Mouse (Mus musculus) hindbrain, embryonic 15.5 days (tissue): ENCODE results near the gene Tmsb15l. TPM values are rescaled to one million over a fixed set of nuclear protein-coding genes. Genes with fewer than 3 reads are reported as not detected.

ENCODE experiments used
- ATAC-seq: fragments of 200-750 bp; cut with Nextera tagmentation; 2 replicates; pipeline ENCODE4 v1.8.0; 2017; ENCODE audit warnings: low read depth, moderate number of reproducible peaks, moderate TSS enrichment; ENCODE audit not compliant: low FRiP score
- H3K27ac ChIP-seq: fragments of 300-500 bp; sonication (generic); replicated peaks from 2 replicates; pipeline ENCODE4 v1.5.1; 2015; ENCODE audit warnings: mild to moderate bottlenecking, inconsistent platforms
- H3K27me3 ChIP-seq: fragments of 300-500 bp; sonication (generic); 2 replicates; pipeline ENCODE4 v1.6.1; 2015; ENCODE audit warnings: control low read depth, inconsistent platforms
- H3K36me3 ChIP-seq: fragments of 300-500 bp; sonication (generic); 2 replicates; pipeline ENCODE4 v1.6.1; 2015; ENCODE audit warnings: control low read depth, inconsistent platforms
- H3K4me1 ChIP-seq: fragments of 300-500 bp; sonication (generic); replicated peaks from 2 replicates; pipeline ENCODE4 v1.6.1; 2015; ENCODE audit warnings: control low read depth, inconsistent platforms
- H3K4me2 ChIP-seq: fragments of 300-500 bp; sonication (generic); 2 replicates; pipeline ENCODE4 v1.6.1; 2015; ENCODE audit warnings: moderate library complexity, mild to moderate bottlenecking, inconsistent platforms
- H3K4me3 ChIP-seq: fragments of 300-500 bp; sonication (generic); 2 replicates; pipeline ENCODE4 v1.5.1; 2015; ENCODE audit warnings: mild to moderate bottlenecking, inconsistent platforms
- H3K9ac ChIP-seq: fragments of 300-500 bp; sonication (generic); 2 replicates; pipeline ENCODE4 v1.6.1; 2015; ENCODE audit warnings: inconsistent platforms
- H3K9me3 ChIP-seq: fragments of 300-500 bp; sonication (generic); 2 replicates; pipeline ENCODE4 v1.6.1; 2016; ENCODE audit warnings: control low read depth, inconsistent platforms
- WGBS: fragments of 180-500 bp; shearing (Covaris S2); methylation state at CpG from one replicate; pipeline ENCODE4 v1.1.7; 2015; 5-methylcytosine and 5-hydroxymethylcytosine counted together
- polyA plus RNA-seq: library from polyadenylated mRNA; unstranded; fragments of >200 nt; fragmentation: Nextera tagmentation; extraction: Ambion mirVana; gene quantifications from 2 replicates; pipeline ENCODE4 v1.2.1, GENCODE M21; 2015

Gene Tmsb15l
- polyA plus RNA-seq = 7.5 and 8.4 TPM in 2 replicates

DNA sequence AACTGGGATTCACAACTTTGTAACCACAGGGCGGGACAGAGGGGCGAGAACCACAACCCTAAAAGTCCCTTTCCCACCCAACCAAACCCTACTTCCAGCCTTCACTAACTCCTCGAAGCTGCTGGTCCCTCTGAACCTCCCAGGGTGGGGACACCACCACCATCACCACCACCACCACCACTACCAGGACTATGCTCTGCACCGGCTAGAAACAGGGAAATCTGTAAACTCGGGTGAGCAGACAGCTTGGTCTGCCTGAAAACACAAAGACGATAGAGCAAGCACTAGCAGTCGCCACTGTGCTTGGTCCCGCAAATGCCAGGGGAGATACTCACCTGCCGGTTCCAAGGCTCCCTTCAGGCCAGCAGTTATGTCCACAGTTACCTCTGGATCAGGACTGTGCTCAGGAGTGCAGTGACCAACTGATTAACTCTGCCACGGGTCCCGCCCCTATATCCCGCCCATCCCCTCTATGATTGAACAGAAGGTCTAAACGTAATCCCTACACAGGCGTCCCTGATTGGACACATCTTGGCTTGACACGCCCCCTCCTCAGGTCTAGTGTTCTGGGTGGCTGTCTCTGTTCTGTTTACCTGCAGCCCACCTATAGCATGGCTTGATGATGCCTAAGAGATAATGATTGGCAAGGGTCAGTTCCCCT lies at the start of gene Tmsb15l, which contains the start of gene Tmsb15b1:
Tmsb15l (minus strand) TSS at position 446 of the 661 bp plus-strand sequence.
Tmsb15b1 (minus strand) TSS at position 451 of the 661 bp plus-strand sequence.
- 34% methylated on average over 15 of the region's 15 CpGs for WGBS
- peak; percentile 100 for ATAC-seq
- H3K4me2 ChIP-seq = peak within 1 kb of the TSS; percentile 60
- H3K4me3 ChIP-seq = peak within 1 kb of the TSS; percentile 46
- H3K36me3 ChIP-seq = no peaks in the 10 kb centered on the region
- H3K4me1 ChIP-seq = no peaks in the 10 kb centered on the region
- no peak within 1 kb of the TSS for H3K27ac ChIP-seq
- no peaks in the 10 kb centered on the region for H3K9me3 ChIP-seq
- H3K27me3 ChIP-seq = no peaks in the 10 kb centered on the region
- H3K9ac ChIP-seq = peak within 1 kb of the TSS; percentile 52

DNA sequence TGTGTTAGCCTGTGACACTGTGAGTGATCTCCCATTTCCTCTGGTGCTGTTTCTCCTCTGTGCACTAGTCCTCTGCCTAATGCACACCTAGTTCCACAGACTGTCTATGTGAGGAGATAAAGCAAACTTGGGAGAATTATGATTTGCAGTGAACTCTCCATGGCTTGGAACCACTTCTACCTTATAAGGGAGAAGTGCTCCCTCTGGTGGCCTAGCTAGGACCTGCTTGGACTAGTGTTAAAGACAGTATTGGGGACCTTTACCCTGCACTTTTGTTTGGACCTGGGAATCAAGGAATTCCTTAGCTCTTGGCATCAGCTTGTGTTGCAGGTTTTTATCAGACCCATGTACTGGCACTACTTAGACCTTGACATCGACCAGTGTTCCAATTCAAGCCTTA lies 42.6 kb upstream of the Tmsb15l start:
- H3K4me1 ChIP-seq = no peaks in the 10 kb centered on the region
- H3K4me3 ChIP-seq = no peak overlapping the region
- H3K9me3 ChIP-seq = no peaks in the 10 kb centered on the region
- H3K4me2 ChIP-seq = no peak overlapping the region
- 33% methylated on average over 1 of the region's 1 CpGs for WGBS
- no peak overlapping the region for H3K9ac ChIP-seq
- H3K27me3 ChIP-seq = no peaks in the 10 kb centered on the region
- no peak overlapping the region for H3K27ac ChIP-seq
- ATAC-seq = peak; percentile 54; the same call in 1 of the 2 replicates
- H3K36me3 ChIP-seq = no peaks in the 10 kb centered on the region

DNA sequence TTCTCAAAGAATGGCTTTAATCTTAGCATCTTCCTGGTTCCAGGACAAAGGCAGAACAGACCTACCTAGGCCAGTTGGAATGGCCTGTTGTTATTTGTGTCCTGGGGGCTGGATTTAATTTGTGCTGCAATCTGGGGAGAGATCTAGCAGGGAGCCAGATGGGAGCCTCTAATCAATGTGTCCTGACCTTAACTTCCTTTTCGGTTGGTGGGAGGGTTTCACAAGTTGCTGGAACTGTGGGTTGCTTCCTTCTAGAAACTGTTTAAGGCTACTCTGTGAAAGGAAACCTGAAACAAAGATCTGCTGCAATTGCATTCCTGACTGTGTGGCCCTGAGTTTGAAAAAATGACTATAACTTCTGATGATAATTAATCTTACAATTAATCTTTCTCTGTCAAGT lies 41.0 kb upstream of the Tmsb15l start:
- H3K27me3 ChIP-seq = no peaks in the 10 kb centered on the region
- no peak for ATAC-seq
- WGBS = 84% methylated on average over 1 of the region's 1 CpGs
- no peak overlapping the region for H3K4me3 ChIP-seq
- no peak overlapping the region for H3K4me2 ChIP-seq
- H3K4me1 ChIP-seq = no peaks in the 10 kb centered on the region
- H3K27ac ChIP-seq = no peak overlapping the region
- no peak overlapping the region for H3K9ac ChIP-seq
- no peaks in the 10 kb centered on the region for H3K9me3 ChIP-seq
- no peaks in the 10 kb centered on the region for H3K36me3 ChIP-seq

DNA sequence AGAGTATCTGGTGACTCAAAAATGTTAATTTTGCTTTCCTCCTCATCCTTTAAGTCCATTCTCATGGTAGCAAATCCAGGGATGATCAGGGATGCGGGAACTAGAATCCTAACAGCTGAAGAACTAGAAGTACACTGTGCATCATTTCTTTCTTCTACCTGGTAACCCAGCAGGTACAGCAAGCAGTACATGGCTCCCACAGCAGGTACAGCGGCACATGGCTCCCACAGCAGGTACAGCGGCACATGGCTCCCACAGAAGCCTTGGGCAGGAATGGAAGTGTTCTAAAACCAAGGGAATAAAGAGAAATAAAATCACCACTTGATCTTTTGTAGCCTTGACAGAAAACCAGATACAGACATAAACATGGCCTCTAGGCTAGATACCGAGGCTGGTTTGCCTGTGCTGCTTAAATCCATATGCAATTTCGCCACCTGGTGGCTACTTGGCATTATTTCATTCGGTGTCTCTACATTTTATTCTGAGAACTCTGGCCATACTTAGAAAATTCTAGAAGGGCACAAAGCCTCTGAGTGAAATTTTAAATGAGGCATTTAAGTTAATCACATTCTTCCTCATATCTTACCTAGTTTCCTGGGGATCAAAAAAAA lies 38.5 kb upstream of the Tmsb15l start:
- Histone ChIP-seq H3K27ac (no peak overlapping the region), H3K27me3 (no peaks in the 10 kb centered on the region)
- 57% methylated on average over 6 of the region's 6 CpGs for WGBS

DNA sequence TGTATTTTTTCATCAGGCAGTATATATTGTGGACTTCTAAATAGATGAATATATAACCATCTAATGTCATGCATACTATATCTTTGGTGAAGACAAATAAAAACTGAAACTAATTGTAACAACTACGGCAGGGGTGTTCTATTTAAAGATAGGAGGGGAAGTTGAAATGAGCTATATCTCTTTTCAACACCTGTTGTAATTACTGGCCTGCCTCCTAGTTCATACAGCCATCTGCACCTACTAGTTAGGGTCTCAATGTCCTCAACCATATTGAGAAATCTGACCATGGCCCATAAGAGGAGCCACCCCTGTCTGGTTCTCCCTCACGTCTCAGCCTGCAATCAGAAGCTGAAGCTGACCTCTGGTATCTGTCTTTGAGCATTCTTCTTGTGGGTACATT lies 19.6 kb upstream of the Tmsb15l start:
- ATAC-seq = no peak
- no peak overlapping the region for H3K4me3 ChIP-seq
- H3K9me3 ChIP-seq = no peaks in the 10 kb centered on the region
- H3K4me1 ChIP-seq = peaks cover 21% of the 10 kb centered on the region
- no peaks in the 10 kb centered on the region for H3K27me3 ChIP-seq
- H3K4me2 ChIP-seq = no peak overlapping the region
- H3K9ac ChIP-seq = no peak overlapping the region
- no peak overlapping the region for H3K27ac ChIP-seq
- no peaks in the 10 kb centered on the region for H3K36me3 ChIP-seq
- WGBS = 80% methylated on average over 2 of the region's 2 CpGs

More for the DNA sequence above, 38.5 kb upstream of the Tmsb15l start:
- Histone ChIP-seq H3K9ac (no peak overlapping the region), H3K4me2 (no peak overlapping the region), H3K36me3 (no peaks in the 10 kb centered on the region), H3K9me3 (no peaks in the 10 kb centered on the region), H3K4me1 (no peaks in the 10 kb centered on the region), H3K4me3 (no peak overlapping the region)
- ATAC-seq = no peak

DNA sequence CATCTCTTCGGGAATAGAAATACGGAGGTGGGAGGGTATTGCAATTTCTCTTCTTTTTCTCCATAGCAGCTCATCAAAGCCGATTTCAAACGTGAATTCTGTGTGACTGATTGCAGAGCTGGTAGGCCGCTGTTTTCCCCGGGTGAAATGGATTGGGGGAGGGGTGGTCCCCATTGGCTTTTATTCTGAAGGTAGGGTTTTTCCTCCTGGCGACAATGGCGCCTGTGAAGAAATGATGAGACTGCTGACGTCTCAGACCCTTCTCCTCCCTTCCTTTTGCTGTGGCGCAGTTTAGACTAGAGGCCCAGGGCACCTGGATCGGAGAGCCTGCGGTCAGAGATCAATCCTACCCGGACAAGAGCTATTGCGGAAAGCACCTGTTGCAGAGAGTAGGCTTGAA lies 17.0 kb upstream of the Tmsb15l start:
- Histone ChIP-seq H3K4me3 (peak overlapping the region; percentile 50), H3K36me3 (no peaks in the 10 kb centered on the region), H3K4me1 (peaks cover 25% of the 10 kb centered on the region), H3K9me3 (no peaks in the 10 kb centered on the region), H3K27me3 (no peaks in the 10 kb centered on the region), H3K4me2 (peak overlapping the region; percentile 59), H3K9ac (peak overlapping the region; percentile 69), H3K27ac (peak overlapping the region; percentile 92)
- ATAC-seq = no peak
- WGBS = 24% methylated on average over 14 of the region's 14 CpGs

DNA sequence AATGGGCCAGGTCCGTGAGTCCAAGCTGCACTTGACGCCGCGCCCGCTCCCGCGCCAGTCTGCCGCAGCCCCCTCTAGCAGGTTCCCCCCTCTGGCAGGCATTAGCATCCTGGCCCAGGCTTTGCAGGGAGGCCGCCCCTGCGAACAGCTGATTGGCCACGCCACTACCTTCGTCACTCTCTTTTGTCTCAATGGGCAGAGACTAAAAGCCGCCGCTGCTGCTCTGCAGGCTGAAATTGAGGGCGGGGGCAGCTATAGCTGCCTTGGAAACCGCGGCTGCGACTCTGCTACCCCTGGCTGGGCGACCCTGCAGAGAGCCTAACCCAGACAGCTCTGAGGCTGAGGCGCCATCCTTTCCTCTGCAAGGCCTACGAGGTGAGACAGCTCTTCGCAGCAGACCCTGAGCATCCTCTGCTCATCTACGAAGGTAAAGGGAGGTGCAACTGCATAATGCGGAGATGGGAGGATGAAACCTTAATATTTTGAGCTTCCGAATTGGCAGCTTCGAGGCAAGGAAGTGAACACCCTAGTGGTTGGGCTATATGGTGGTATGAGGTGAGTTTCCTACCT lies 16.4 kb upstream of the Tmsb15l start, which contains the start of gene Zcchc18:
Zcchc18 (plus strand) TSS at position 178 of the 570 bp plus-strand sequence.
- peak within 1 kb of the TSS; percentile 59 for H3K4me2 ChIP-seq
- peak; percentile 99 for ATAC-seq

DNA sequence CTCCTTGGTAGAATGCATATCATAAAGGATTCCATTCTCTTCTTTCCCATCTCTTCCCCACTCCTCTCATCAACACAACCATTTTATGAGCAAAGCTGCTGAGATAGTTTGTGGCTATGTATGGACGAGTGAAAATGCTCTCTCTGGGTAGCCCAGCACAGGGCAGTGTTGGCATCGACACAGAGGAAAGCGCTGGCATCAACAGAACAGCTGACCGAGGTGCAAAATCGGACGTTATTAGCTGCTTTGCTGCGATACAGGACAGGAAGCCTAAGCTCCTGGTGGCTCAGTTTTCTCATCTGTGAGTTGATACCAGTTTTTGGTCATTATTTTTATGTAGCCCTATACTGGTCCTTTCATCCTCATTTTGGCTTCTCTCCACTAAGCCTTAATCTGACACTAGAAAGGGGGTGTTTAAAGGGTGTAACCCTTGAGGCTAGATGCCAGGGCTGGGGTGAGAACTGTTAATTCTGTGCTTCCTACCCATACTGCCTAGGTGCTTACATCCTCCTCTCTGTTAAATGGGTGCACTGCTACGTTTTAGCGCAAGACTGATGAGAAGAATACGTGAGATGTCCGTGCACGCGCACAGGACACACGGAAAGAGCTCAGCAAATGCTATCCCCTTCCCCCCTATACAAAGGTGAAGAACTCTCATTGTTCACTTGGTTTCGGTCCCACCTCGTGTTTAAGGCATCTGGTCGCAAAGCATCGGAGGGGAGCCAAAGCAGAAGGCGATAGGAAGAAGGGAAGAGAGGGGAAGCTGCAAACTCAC lies 15.7 kb upstream of the Tmsb15l start:
- Histone ChIP-seq H3K9me3 (no peaks in the 10 kb centered on the region), H3K4me3 (peak overlapping the region; percentile 50), H3K4me2 (peak overlapping the region; percentile 59), H3K27me3 (no peaks in the 10 kb centered on the region), H3K27ac (peak overlapping the region; percentile 92), H3K36me3 (no peaks in the 10 kb centered on the region), H3K4me1 (peaks cover 25% of the 10 kb centered on the region), H3K9ac (peak overlapping the region; percentile 55)
- ATAC-seq = peak; percentile 71
- WGBS = 24% methylated on average over 19 of the region's 19 CpGs

More for the DNA sequence above, 16.4 kb upstream of the Tmsb15l start, which contains the start of gene Zcchc18:
- H3K27me3 ChIP-seq = no peaks in the 10 kb centered on the region
- 23% methylated on average over 26 of the region's 26 CpGs for WGBS
- peak within 1 kb of the TSS; percentile 69 for H3K9ac ChIP-seq
- H3K36me3 ChIP-seq = no peaks in the 10 kb centered on the region
- H3K9me3 ChIP-seq = no peaks in the 10 kb centered on the region
- H3K4me3 ChIP-seq = peak within 1 kb of the TSS; percentile 50
- peak within 1 kb of the TSS; percentile 92 for H3K27ac ChIP-seq
- H3K4me1 ChIP-seq = peaks cover 25% of the 10 kb centered on the region

DNA sequence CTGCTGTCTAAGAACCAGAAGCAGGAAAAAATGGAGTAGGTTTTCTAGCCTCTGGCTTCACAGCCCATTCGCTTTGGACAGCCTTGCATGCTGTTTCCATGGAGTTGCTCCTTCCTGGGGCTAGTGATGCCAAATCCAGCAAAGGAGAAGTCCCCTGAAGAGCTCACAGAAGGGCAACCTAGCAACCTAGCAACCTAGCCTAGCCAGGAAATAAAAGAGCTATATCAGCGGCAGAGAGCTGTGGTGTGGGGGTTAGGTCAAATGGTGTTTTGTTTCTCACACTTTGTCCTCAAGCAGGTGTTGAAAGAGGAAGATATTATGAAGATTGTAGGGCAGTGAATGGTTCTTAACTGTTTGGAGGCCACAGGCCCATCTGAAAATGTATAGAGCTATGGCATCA lies 14.6 kb upstream of the Tmsb15l start:
- no peaks in the 10 kb centered on the region for H3K27me3 ChIP-seq
- no peak for ATAC-seq
- H3K4me2 ChIP-seq = peak overlapping the region; percentile 59
- 44% methylated on average over 2 of the region's 2 CpGs for WGBS
- no peaks in the 10 kb centered on the region for H3K36me3 ChIP-seq
- H3K4me3 ChIP-seq = peak overlapping the region; percentile 50; the same call in 1 of the 2 replicates
- H3K27ac ChIP-seq = 0 out of 2 replicates have a peak overlapping the region, but pooled peaks have one; percentile 92
- H3K4me1 ChIP-seq = peaks cover 25% of the 10 kb centered on the region
- H3K9me3 ChIP-seq = no peaks in the 10 kb centered on the region
- H3K9ac ChIP-seq = no peak overlapping the region

DNA sequence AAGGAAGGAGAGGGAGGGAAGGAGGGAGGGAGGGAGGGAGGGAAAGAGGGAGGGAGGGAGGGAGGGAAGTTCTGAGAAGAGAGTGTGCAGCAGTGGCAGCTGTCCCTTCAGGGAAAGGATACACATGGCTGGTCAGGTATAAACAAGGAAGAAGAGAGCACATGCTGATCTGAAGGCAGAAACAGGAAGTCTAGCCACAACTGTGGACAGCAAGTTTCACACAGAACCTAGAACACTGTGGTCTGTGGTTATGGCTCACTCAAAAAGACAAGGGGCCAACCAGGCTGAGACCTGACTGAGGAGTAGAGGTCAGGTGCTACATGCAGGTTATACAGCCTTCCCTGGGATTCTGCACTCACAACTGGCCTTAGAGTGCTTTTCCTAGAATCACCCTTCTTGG lies 9.4 kb upstream of the Tmsb15l start:
- Histone ChIP-seq H3K9ac (no peak overlapping the region), H3K4me1 (peaks cover 2% of the 10 kb centered on the region; the same call in 1 of the 2 replicates), H3K9me3 (no peaks in the 10 kb centered on the region), H3K36me3 (no peaks in the 10 kb centered on the region), H3K4me2 (no peak overlapping the region), H3K4me3 (no peak overlapping the region), H3K27me3 (no peaks in the 10 kb centered on the region), H3K27ac (no peak overlapping the region)
- no peak for ATAC-seq

DNA sequence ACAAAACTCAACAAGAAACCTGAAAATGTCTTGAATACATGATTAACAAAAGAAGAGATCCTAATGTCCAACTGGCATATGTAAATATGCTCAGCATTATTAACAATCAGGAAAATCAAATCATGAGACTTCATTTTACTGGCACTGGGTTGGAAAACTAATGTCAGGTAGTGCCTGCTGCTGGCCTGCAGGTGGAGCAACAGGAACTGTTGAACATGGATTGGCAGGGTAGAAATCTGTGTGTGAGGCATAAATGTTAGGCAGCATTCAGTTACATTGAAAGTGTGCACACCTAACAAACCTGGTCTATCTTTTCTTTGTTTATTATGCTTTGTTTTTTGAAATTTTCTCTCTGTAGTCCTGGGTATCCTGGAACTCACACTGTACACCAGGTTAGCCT lies 1.9 kb upstream of the Tmsb15l start:
- H3K27me3 ChIP-seq = no peaks in the 10 kb centered on the region
- H3K9ac ChIP-seq = no peak overlapping the region
- H3K9me3 ChIP-seq = no peaks in the 10 kb centered on the region
- ATAC-seq = no peak
- H3K36me3 ChIP-seq = no peaks in the 10 kb centered on the region
- H3K4me2 ChIP-seq = no peak overlapping the region
- no peak overlapping the region for H3K27ac ChIP-seq
- no peaks in the 10 kb centered on the region for H3K4me1 ChIP-seq
- H3K4me3 ChIP-seq = no peak overlapping the region
